Mouse (Mus musculus) thymus, adult 2 months (tissue): Measurements from ENCODE around the gene Mycbpap.

Experiments
- CTCF ChIP-seq: fragments of 200-500 bp; IDR thresholded peaks from 2 replicates; pipeline ENCODE4 v1.5.1; 2012; ENCODE audit warnings: mild to moderate bottlenecking, control low read depth, low read length, moderate library complexity, borderline replicate concordance; ENCODE audit not compliant: control insufficient read depth, poor library complexity, insufficient read depth; ENCODE audit errors: extremely low read depth
- POLR2A ChIP-seq: fragments of 200-500 bp; IDR thresholded peaks from 2 replicates; pipeline ENCODE4 v1.6.1; 2012; ENCODE audit warnings: mild to moderate bottlenecking, low read length, control low read depth, moderate library complexity; ENCODE audit not compliant: control insufficient read depth, poor library complexity, insufficient read depth; ENCODE audit errors: extremely low read depth

DNA sequence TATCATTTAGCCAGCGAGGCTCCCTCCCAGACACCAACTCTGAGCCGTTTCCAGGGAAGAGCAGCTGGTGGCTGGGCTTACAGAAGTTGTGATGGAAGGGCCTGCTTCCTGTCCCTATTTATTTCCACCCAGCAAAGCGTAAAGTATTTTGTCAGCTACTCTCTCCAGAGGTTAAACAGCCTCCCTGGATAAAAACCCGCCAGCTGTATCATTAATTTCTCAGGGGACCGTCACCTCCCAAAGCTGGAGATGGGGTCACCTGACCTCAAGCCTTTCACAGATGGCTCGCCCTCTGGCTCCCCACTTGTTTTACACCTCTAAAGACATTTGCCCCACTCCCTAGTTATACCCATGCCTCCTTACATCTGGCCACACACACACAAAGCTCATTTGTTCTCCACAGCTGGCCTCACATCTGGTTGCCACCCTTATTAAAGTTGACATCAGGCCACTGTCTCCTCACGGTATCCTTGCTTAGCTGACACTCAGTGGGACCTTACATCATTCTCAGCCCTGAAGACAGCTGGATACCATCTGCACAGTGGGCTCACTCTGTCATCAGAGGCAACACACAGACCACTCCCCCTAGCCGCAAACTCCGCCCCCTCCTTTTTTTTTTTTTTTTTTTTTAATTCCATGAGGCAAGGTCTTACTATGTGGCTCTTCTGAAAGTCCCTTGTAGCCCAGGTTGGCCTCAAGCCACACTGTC is 4.8 kb upstream of the Mycbpap start:
- TF ChIP-seq POLR2A (no peak), CTCF (no peak)
